Mouse (Mus musculus) spleen, adult 2 months (tissue): ENCODE measurements around the gene Aifm2. TPM values are rescaled to one million over a fixed set of nuclear protein-coding genes. Genes with fewer than 3 reads are reported as not detected.

Source experiments
- DNase-seq, 2 experiments: peaks; one replicate each; pipeline versions ENCODE4 v3.0.0 to v3.0.0-alpha.2; 2012 to 2021; ENCODE audit warnings: low spot score in 2 of 2, low read depth in 1 of 2
- H3K27ac ChIP-seq: fragments of 200-500 bp; 2 replicates; pipeline ENCODE4 v1.5.1; 2012; ENCODE audit warnings: low read length, inconsistent platforms; ENCODE audit not compliant: insufficient read depth
- H3K27me3 ChIP-seq: fragments of 200-500 bp; 2 replicates; pipeline ENCODE4 v1.6.1; 2012; ENCODE audit warnings: mild to moderate bottlenecking, moderate library complexity, low read length, inconsistent platforms; ENCODE audit not compliant: control insufficient read depth, insufficient read depth
- H3K36me3 ChIP-seq: fragments of 200-500 bp; 2 replicates; pipeline ENCODE4 v1.6.1; 2012; ENCODE audit warnings: mild to moderate bottlenecking, low read length, inconsistent platforms; ENCODE audit not compliant: control insufficient read depth, insufficient read depth
- H3K4me1 ChIP-seq: fragments of 200-500 bp; 2 replicates; pipeline ENCODE4 v1.6.1; 2011; ENCODE audit warnings: inconsistent platforms; ENCODE audit not compliant: control insufficient read depth, insufficient read depth, insufficient read length
- H3K4me3 ChIP-seq: fragments of 200-500 bp; 2 replicates; pipeline ENCODE4 v1.5.1; 2011; ENCODE audit warnings: mild to moderate bottlenecking, inconsistent platforms; ENCODE audit not compliant: insufficient read depth, insufficient read length; ENCODE audit errors: extremely low read depth
- CTCF ChIP-seq: fragments of 200-500 bp; IDR thresholded peaks from 2 replicates; pipeline ENCODE4 v1.5.1; 2011; ENCODE audit warnings: mild to moderate bottlenecking, inconsistent platforms; ENCODE audit not compliant: insufficient read depth, insufficient read length, insufficient replicate concordance; ENCODE audit errors: extremely low read depth
- POLR2A ChIP-seq: fragments of 200-500 bp; IDR thresholded peaks from 2 replicates; pipeline ENCODE4 v1.6.1; 2011; ENCODE audit warnings: low read depth, low read length, inconsistent platforms
- WGBS: fragments of 180-500 bp; shearing (Covaris S2); methylation state at CpG from one replicate; pipeline ENCODE4 v1.1.7; 2018; 5-methylcytosine and 5-hydroxymethylcytosine counted together
- polyA plus RNA-seq: library from polyadenylated mRNA; depleted of rRNA; stranded (reverse); fragments of >200 nt; gene quantifications from 2 replicates; pipeline ENCODE4 v1.2.3, GENCODE M21; 2012; rRNA removed

Aifm2 gene
- polyA plus RNA-seq, 1 experiment = 3.6 TPM

DNA sequence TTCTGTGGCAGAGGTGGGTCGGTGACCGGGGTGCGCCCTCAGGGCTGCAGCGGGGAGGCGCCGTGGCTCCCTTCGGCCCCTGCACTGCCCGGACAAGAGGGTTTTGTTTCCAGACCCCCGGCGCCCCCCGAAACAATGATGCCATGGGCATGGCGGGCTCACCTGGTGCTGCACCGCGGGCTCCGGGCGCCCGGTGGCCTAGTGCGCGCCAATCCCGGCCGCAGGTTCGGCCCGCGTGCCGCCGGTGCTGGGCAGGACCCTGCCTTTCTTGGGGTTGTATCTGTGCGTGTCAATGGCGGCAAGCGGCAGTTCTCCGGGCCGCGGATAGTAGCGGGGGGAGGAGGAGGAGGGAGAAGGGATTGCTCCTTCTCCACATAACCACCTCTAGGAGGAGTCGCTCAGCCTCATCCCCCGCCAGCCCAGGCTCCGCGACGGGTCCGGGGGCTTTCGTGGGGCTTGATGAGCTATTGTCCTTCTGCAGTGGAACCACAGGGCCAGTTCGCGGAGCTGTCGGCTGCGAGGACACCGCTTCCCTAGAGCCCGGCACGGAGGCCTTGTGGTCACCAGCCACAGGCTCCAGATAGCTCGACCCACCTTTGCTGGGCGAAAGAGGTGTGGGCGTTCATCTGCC, 68.7 kb downstream of the Aifm2 start, which contains the start of gene H2afy2:
H2afy2 (minus strand) TSS at position 527 of the 631 bp plus-strand sequence.
- H3K27ac ChIP-seq = no peak within 1 kb of the TSS
- H3K36me3 ChIP-seq = no peaks in the 10 kb centered on the region
- H3K4me1 ChIP-seq = peaks cover 2% of the 10 kb centered on the region; the same call in 1 of the 2 replicates
- TF ChIP-seq POLR2A (no peak), CTCF (no peak)
- peaks cover 15% of the 10 kb centered on the region for H3K27me3 ChIP-seq
- DNase-seq = no peak
- H3K4me3 ChIP-seq = peak within 1 kb of the TSS; percentile 39; the same call in 1 of the 2 replicates
- WGBS = 3% methylated on average over 50 of the region's 50 CpGs

DNA sequence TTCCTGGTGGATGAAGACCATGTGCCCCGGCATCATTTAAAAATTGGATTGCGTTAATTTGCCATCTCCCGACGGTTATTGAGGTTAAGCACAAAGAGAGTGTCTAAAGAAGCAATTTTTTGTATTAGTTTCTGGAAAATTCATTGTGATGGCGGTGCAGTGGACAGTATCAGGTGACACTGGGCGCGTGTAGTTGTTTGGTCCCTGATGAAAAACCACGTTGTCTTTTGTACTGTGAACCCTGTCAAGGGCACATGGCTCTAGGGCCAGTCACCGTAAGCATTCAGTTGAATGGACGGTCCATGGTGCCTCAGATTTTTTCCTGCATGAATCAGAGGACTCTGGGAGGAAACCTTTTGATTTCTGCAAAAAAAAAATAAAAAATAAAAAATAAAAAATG, 69.4 kb downstream of the Aifm2 start:
- Histone ChIP-seq H3K27ac (no peak overlapping the region), H3K4me1 (peaks cover 2% of the 10 kb centered on the region; the same call in 1 of the 2 replicates), H3K4me3 (no peak overlapping the region), H3K27me3 (peaks cover 15% of the 10 kb centered on the region), H3K36me3 (no peaks in the 10 kb centered on the region)
- no peak for TF ChIP-seq POLR2A
- 76% methylated on average over 10 of the region's 10 CpGs for WGBS
- no peak for DNase-seq

GRCm38 (mm10) chr10:61787541-61788313, 72.7 kb downstream of the Aifm2 start:
- peaks cover 2% of the 10 kb centered on the region; the same call in 1 of the 2 replicates for H3K4me1 ChIP-seq
- WGBS = 82% methylated on average over 10 of the region's 10 CpGs
- no peak overlapping the region for H3K4me3 ChIP-seq
- TF ChIP-seq POLR2A (no peak), CTCF (no peak)
- peaks cover 12% of the 10 kb centered on the region for H3K27me3 ChIP-seq
- H3K27ac ChIP-seq = no peak overlapping the region
- no peaks in the 10 kb centered on the region for H3K36me3 ChIP-seq
- no peak for DNase-seq

- TF ChIP-seq CTCF (no peak), POLR2A (no peak)
- Histone ChIP-seq H3K27ac (no peak overlapping the region), H3K36me3 (no peaks in the 10 kb centered on the region), H3K27me3 (peaks cover 6% of the 10 kb centered on the region), H3K4me1 (no peaks in the 10 kb centered on the region; the same call in 1 of the 2 replicates), H3K4me3 (no peak overlapping the region)
- no peak for DNase-seq
- 93% methylated on average over 5 of the region's 5 CpGs for WGBS
Observed at GRCm38 (mm10) chr10:61788499-61788898, 73.4 kb downstream of the Aifm2 start.

Other genes starting within 250 kb of the Aifm2 start
- gene Lrrc20, start 239.5 kb upstream of the Aifm2 start, polyA plus RNA-seq = 5.8 and 7.6 TPM in 2 replicates
- gene Npffr1, start 119.8 kb upstream of the Aifm2 start, polyA plus RNA-seq = 0.02 TPM in 1 of 2 replicates, not detected in the other
- 8.2 and 9.5 TPM in 2 replicates for gene Ppa1, start 66.7 kb upstream of the Aifm2 start, polyA plus RNA-seq
- 29.7 and 42.7 TPM in 2 replicates for gene Sar1a, start 35.0 kb upstream of the Aifm2 start, polyA plus RNA-seq
- gene Tysnd1, start 19.7 kb upstream of the Aifm2 start, polyA plus RNA-seq = 43.2 and 67.7 TPM in 2 replicates
- 0.78 and 0.79 TPM in 2 replicates for gene H2afy2, start 68.9 kb downstream of the Aifm2 start, polyA plus RNA-seq